Mouse (Mus musculus) forebrain, embryonic 14.5 days (tissue): Measurements from ENCODE around the gene Rsad2. TPM values are rescaled to one million over a fixed set of nuclear protein-coding genes. Genes with fewer than 3 reads are reported as not detected.
"Not testable (repeated sequence)": the region's sequence is repeated elsewhere in the genome, so short reads cannot be mapped to it uniquely, and the experiment has no call there.

Experiments
- ATAC-seq: fragments of 200-750 bp; cut with Nextera tagmentation; 2 replicates; pipeline ENCODE4 v1.8.0; 2017; ENCODE audit warnings: mild to moderate bottlenecking, moderate library complexity
- DNase-seq: peaks from one replicate; pipeline ENCODE4 v3.0.0-alpha.2; 2015; ENCODE audit warnings: low spot score
- H3K27ac ChIP-seq: fragments of 300-500 bp; sonication (generic); 2 replicates; pipeline ENCODE4 v1.5.1; 2014; ENCODE audit warnings: low read depth, mild to moderate bottlenecking, control low read depth, low read length, moderate library complexity
- H3K27me3 ChIP-seq: fragments of 300-500 bp; sonication (generic); replicated peaks from 2 replicates; pipeline ENCODE4 v1.6.1; 2014; ENCODE audit warnings: low read length, control low read depth, mixed read lengths; ENCODE audit not compliant: control insufficient read depth, insufficient read depth
- H3K36me3 ChIP-seq: fragments of 300-500 bp; sonication (generic); 2 replicates; pipeline ENCODE4 v1.6.1; 2014; ENCODE audit warnings: low read length, control low read depth; ENCODE audit not compliant: control insufficient read depth, insufficient read depth
- H3K4me1 ChIP-seq: fragments of 300-500 bp; sonication (generic); 2 replicates; pipeline ENCODE4 v1.6.1; 2014; ENCODE audit warnings: antibody characterized with exemption, low read length, control low read depth; ENCODE audit not compliant: control insufficient read depth, insufficient read depth
- H3K4me2 ChIP-seq: fragments of 300-500 bp; sonication (generic); 2 replicates; pipeline ENCODE4 v1.6.1; 2014; ENCODE audit warnings: mild to moderate bottlenecking, control low read depth, low read length
- H3K4me3 ChIP-seq: fragments of 300-500 bp; sonication (generic); 2 replicates; pipeline ENCODE4 v1.5.1; 2014; ENCODE audit warnings: low read depth, low read length, control low read depth
- H3K9ac ChIP-seq: fragments of 300-500 bp; sonication (generic); 2 replicates; pipeline ENCODE4 v1.6.1; 2014; ENCODE audit warnings: mild to moderate bottlenecking, low read length, control low read depth, moderate library complexity
- H3K9me3 ChIP-seq: fragments of 300-500 bp; sonication (generic); replicated peaks from 2 replicates; pipeline ENCODE4 v1.6.1; 2016; ENCODE audit warnings: low read length, control low read depth, mixed read lengths; ENCODE audit not compliant: control insufficient read depth
- WGBS: fragments of 180-500 bp; shearing (Covaris S2); extraction: QIAGEN DNeasy Blood & Tissue Kit; methylation state at CpG from one replicate; pipeline ENCODE4 v1.1.7; 2014; 5-methylcytosine and 5-hydroxymethylcytosine counted together
- polyA plus RNA-seq: library from polyadenylated mRNA; unstranded; fragments of >200 nt; fragmentation: Nextera tagmentation; extraction: Ambion mirVana; gene quantifications from 2 replicates; pipeline ENCODE4 v1.2.1, GENCODE M21; 2014

Rsad2 gene
- 0.20 and 0.27 TPM in 2 replicates for polyA plus RNA-seq

DNA sequence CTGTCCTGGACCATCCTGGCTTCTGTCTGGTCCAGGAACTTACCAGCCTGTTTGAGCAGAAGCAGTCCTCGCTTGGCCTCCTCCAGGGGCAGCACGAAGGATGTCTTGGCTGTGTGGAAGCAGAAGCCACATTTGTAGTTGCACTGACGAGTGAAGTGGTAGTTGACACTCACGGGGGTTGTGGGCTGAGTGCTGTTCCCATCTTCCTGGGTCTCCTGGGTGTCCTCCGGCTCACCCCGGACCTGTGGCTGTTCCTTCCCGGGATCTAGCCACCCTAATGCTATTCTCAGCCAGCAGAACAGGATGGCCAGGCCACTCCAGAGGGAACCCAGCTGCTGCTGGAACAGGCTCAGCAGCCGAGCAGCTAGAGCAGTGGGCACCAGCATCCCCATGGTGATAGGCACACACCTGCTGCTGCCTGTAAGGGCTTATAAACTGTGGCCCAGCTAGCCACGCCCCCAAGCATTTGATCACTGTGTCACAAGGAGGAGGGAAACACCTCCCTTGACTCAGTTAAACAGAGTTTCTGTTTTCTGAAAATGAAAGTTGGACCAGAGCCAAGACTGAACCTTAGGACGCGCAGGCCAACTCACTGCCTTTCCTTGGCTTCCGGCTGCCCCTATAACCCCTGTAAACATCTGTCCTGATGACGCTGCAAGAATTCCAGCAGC is at the start of gene Rsad2:
TSS of gene Rsad2 (minus strand) at position 425 of the 671 bp plus-strand sequence.
- H3K4me1 ChIP-seq: 0 out of 2 replicates have a peak, but pooled peaks cover 6% of the 10 kb centered on the region

DNA sequence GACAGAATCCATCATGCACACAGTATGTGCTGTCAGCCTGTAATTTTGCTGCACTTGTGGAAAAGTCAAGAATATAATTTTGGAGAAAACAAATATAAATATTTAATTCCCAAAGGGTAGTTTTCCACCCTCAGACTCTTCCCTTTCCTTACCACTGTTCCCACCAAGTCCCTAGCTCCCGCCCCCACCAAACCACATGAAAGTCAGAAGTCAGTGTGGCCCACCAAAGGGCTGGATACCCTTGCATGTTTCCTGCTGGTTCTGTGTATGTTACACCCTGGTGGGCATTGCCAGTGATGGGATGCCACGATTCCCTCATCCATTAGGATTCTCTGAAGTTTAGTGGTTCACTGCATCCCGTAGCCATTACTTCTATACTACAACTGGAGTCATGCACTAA is 44.8 kb upstream of the Rsad2 start:
- no peaks in the 10 kb centered on the region for H3K36me3 ChIP-seq
- no peak overlapping the region for H3K4me2 ChIP-seq
- WGBS: 85% methylated on average over 3 of the region's 3 CpGs
- DNase-seq (no peak), ATAC-seq (no peak)
- no peak overlapping the region for H3K4me3 ChIP-seq
- no peaks in the 10 kb centered on the region for H3K9me3 ChIP-seq
- no peaks in the 10 kb centered on the region for H3K4me1 ChIP-seq
- no peak overlapping the region for H3K9ac ChIP-seq
- H3K27ac ChIP-seq: no peak overlapping the region
- no peaks in the 10 kb centered on the region for H3K27me3 ChIP-seq

More for the DNA sequence above, at the start of gene Rsad2:
- Histone ChIP-seq H3K27ac (no peak within 1 kb of the TSS), H3K27me3 (no peaks in the 10 kb centered on the region), H3K9ac (no peak within 1 kb of the TSS), H3K4me3 (no peak within 1 kb of the TSS), H3K4me2 (0 out of 2 replicates have a peak within 1 kb of the TSS, but pooled peaks have one; percentile 21), H3K36me3 (no peaks in the 10 kb centered on the region), H3K9me3 (no peaks in the 10 kb centered on the region)
- DNase-seq (peak; percentile 59), ATAC-seq (peak; percentile 69)
- WGBS: 45% methylated on average over 13 of the region's 13 CpGs

DNA sequence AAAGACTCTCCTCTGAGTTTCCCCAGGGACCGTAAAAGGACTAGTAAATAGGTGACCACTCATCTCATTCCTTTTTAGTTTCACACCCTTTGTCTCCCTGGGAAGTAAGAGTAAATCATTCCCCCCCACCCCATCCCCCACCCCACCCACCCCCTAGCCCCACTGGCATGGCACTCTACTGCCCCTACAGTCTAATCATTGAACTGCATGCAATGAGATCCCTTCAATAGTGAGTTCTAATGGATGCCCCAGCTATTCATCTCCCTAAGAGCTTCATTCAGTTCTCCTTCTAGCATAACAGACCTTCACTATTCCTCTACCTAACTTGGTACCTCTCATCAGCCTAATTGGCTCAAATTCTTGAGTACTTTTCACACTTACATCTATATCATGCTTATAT is 33.7 kb upstream of the Rsad2 start:
- no peak for DNase-seq

DNA sequence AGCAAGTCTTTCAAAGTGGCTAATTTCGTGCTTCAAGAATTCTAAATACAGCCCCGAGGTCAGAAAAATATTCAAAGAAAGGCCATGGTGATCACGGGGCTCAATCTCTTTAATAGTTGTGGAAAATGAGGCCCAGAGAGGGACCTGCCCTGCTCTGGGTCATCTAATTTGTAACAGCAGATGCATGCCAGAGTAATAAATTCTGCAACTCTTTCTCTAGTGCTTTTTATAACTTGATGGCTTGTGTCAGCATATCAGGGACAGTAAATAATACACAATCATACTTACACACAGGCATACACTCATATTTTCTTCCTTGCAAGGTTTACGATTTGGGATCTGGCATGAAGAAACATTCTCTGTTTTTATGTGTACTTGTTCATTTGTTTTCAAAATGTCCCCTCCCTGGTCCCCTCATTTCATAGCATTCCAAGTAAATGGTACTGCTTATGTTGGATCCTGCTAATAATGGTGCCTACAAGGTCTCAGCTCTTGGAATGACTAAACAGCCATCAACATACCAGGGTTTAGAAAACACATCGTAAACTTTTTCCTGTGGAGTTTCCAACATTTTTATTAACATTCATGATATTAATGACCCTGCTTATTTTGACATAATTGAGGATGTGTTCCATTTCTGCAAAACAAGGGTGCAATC is 32.5 kb upstream of the Rsad2 start:
- Histone ChIP-seq H3K27ac (no peak overlapping the region), H3K36me3 (no peaks in the 10 kb centered on the region), H3K9ac (no peak overlapping the region), H3K4me3 (no peak overlapping the region), H3K4me1 (peaks cover 9% of the 10 kb centered on the region), H3K9me3 (no peaks in the 10 kb centered on the region), H3K27me3 (no peaks in the 10 kb centered on the region), H3K4me2 (peak overlapping the region; percentile 3; the same call in 1 of the 2 replicates)
- 26% methylated on average over 5 of the region's 5 CpGs for WGBS
- ATAC-seq: peak; percentile 58
- DNase-seq: no peak

More for the DNA sequence above, 33.7 kb upstream of the Rsad2 start:
- H3K4me2 ChIP-seq: no peak overlapping the region
- 90% methylated on average over 1 of the region's 1 CpGs for WGBS
- ATAC-seq: no peak
- H3K36me3 ChIP-seq: no peaks in the 10 kb centered on the region
- no peaks in the 10 kb centered on the region for H3K9me3 ChIP-seq
- H3K4me1 ChIP-seq: peaks cover 9% of the 10 kb centered on the region
- H3K27ac ChIP-seq: no peak overlapping the region
- H3K27me3 ChIP-seq: no peaks in the 10 kb centered on the region
- no peak overlapping the region for H3K4me3 ChIP-seq
- H3K9ac ChIP-seq: no peak overlapping the region

DNA sequence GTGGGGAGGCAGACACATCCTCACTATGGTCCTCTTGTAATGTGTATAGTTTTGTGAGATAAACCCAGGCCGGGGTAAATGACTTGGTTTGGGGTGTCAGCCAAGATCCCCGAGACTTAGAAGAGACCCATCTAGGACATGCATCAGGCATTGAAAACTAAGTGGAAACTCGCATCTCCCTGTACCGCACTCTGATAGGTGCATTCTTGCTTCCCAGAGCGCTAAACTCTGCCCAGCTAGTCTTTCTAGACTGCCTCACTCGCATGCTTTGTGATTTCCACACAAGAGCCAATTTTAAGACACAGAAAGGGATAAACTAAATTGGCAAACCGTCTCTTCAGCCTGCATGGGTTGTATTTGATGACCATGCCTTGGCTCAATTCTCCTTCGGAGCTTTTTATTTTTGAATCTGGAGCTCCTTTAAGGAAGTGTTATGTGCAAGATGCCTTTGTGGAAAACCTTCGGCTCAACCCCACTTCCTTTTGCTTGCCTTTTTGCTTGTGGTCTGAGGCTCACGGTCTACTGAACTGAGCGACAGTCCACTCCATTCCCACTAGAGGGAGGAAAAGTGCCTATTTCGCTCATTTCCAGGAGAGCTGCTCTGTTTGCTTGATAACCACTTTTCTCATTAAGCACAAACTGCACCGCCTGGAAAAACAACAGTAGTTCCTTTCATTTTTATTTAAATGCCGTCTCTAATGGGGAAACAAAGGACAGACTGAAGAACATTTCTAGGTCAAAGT is 31.8 kb upstream of the Rsad2 start:
- H3K9me3 ChIP-seq: no peaks in the 10 kb centered on the region
- H3K36me3 ChIP-seq: no peaks in the 10 kb centered on the region
- DNase-seq: peak; percentile 88
- ATAC-seq: peak; percentile 90
- 30% methylated on average over 14 of the region's 14 CpGs for WGBS
- no peaks in the 10 kb centered on the region for H3K27me3 ChIP-seq
- H3K4me1 ChIP-seq: peaks cover 9% of the 10 kb centered on the region
- H3K9ac ChIP-seq: no peak overlapping the region
- H3K27ac ChIP-seq: no peak overlapping the region
- H3K4me3 ChIP-seq: no peak overlapping the region
- H3K4me2 ChIP-seq: peak overlapping the region; percentile 16; the same call in 1 of the 2 replicates

DNA sequence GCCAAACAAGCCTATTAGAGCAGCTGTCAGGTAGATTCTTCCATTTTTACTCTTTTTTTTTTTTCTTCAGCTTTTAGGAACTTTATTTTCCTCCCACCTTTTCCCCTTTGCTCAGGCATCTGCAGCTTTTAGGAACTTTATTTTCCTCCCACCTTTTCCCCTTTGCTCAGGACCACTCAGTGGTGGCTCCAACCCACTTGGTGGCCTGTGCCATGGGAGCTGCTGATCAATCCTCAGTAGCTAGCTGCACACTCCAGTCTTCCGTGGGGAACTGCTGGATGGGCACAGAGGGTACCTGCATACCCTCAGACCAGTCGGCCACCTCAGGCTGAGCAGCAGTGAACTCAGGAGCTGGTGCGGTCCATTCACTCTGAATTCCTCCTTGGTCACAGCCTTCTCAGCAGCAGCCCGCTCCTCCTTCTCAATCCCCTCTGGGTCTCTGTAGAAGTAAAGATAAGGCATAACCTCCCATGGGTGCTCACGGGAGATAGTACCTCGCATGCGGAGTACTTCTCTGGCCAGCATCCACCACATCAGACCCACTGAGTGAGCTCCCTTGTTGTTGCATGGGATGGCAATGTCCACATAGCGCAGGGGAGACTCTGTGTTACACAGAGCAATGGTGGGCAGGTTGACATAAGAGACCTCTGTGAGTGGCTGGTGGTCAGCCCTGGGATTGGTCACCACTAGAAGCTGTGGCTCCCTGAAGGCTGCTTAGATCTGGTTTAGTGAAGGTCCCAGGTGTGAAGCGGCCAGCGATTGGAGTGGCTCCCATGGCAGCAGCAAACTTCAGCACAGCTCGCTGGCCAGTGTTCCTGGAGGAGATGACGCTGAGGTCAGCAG is 29.7 kb upstream of the Rsad2 start:
- WGBS: 93% methylated on average over 12 of the region's 12 CpGs
- not testable (repeated sequence) for H3K9ac ChIP-seq, H3K9me3 ChIP-seq, H3K4me1 ChIP-seq, H3K4me2 ChIP-seq, H3K4me3 ChIP-seq, ATAC-seq, H3K36me3 ChIP-seq, DNase-seq, H3K27ac ChIP-seq, H3K27me3 ChIP-seq

DNA sequence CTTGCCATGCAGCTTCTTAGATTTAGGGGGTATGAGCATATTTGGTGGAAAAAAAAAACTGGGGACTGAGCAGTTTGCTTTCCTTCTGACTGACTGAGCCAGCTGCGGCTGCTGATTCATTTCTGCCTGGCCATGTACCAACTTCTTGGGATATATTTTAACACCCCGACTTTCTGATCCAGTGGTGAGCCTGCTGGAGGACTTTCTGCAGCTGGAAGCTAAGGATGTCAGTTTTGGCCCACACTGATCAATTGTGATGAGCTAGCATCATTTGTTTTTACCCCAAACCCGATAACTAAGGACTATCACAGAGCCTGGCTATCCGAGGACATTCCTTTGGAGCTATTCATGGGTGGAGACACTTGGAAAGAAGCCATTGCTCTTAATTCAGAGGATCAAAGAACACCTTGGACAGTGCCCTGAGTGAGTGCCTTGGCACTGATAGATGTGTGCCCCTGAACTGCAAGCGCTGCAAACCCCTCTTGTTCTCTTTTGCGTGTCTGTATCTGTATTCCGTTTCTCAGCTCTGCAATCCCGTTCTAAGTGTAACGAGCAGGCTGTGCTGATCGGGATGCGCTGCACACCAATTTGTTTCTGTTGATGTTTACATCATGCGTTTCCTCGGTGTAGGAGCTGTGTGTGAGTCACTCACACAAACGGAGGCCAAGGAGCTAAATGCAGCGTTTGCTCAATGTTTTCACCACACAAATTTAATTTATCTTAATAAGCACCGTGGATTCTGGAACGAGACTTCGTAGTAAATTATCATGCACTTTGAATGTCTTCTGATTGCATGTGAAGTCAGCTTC is 22.1 kb upstream of the Rsad2 start:
- H3K27ac ChIP-seq: no peak overlapping the region
- 65% methylated on average over 18 of the region's 18 CpGs for WGBS
- H3K9me3 ChIP-seq: no peaks in the 10 kb centered on the region
- no peaks in the 10 kb centered on the region for H3K36me3 ChIP-seq
- DNase-seq (no peak), ATAC-seq (no peak)
- no peak overlapping the region for H3K9ac ChIP-seq
- no peak overlapping the region for H3K4me2 ChIP-seq
- no peaks in the 10 kb centered on the region for H3K4me1 ChIP-seq
- no peaks in the 10 kb centered on the region for H3K27me3 ChIP-seq
- no peak overlapping the region for H3K4me3 ChIP-seq

DNA sequence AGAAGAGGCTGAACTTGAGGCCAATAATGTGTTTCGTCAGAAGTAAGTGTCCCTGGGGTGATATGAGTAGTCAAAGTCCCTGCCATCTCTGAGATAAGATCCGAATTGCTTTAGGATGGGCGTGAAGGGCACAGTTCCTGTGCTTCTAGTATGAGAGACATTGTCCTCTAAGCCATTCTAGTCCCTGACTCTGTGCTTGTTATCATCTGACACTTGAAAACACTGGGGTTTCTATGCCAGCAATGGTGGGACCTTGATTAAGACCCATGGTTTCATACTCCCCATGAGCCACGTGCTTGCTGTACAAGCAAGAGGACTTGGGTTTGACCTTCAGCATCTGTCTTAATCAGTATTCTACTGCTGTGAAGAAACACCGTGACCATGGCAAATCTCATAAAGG is 20.9 kb upstream of the Rsad2 start:
- ATAC-seq (no peak), DNase-seq (no peak)
- no peaks in the 10 kb centered on the region for H3K27me3 ChIP-seq
- H3K36me3 ChIP-seq: no peaks in the 10 kb centered on the region
- no peaks in the 10 kb centered on the region for H3K9me3 ChIP-seq
- no peak overlapping the region for H3K9ac ChIP-seq
- H3K4me1 ChIP-seq: no peaks in the 10 kb centered on the region
- H3K27ac ChIP-seq: no peak overlapping the region
- no peak overlapping the region for H3K4me3 ChIP-seq
- H3K4me2 ChIP-seq: no peak overlapping the region
- WGBS: 93% methylated on average over 5 of the region's 5 CpGs
